Mouse (Mus musculus) stomach, postnatal 0 days (tissue): ENCODE measurements at regions not wholly inside any gene's neighbourhood (a gene's known extent, or its start where the extent isn't known, plus 50 kb on each side); places are given as distances from the start of the nearest gene placed in this dataset.

Source experiments
- ATAC-seq: fragments of 200-750 bp; cut with Nextera tagmentation; 2 replicates; pipeline ENCODE4 v1.8.0; 2017; ENCODE audit not compliant: low FRiP score, low TSS enrichment
- DNase-seq: peaks from one replicate; pipeline ENCODE4 v3.0.0-alpha.2; 2016; ENCODE audit warnings: low spot score
- H3K27ac ChIP-seq: fragments of 300-500 bp; sonication (generic); replicated peaks from 2 replicates; pipeline ENCODE4 v1.5.1; 2014; ENCODE audit warnings: mild to moderate bottlenecking, control low read depth
- H3K27me3 ChIP-seq: fragments of 300-500 bp; sonication (generic); 2 replicates; pipeline ENCODE4 v1.6.1; 2014; ENCODE audit warnings: low read length; ENCODE audit not compliant: control insufficient read depth, insufficient read depth
- H3K36me3 ChIP-seq: fragments of 300-500 bp; sonication (generic); 2 replicates; pipeline ENCODE4 v1.6.1; 2014; ENCODE audit warnings: low read length, mixed read lengths; ENCODE audit not compliant: control insufficient read depth, insufficient read depth
- H3K4me1 ChIP-seq: fragments of 300-500 bp; sonication (generic); replicated peaks from 2 replicates; pipeline ENCODE4 v1.6.1; 2014; ENCODE audit warnings: antibody characterized with exemption; ENCODE audit not compliant: control insufficient read depth, insufficient read depth
- H3K4me2 ChIP-seq: fragments of 300-500 bp; sonication (generic); replicated peaks from 2 replicates; pipeline ENCODE4 v1.6.1; 2014; ENCODE audit warnings: low read depth, mild to moderate bottlenecking, control low read depth, moderate library complexity
- H3K4me3 ChIP-seq: fragments of 300-500 bp; sonication (generic); 2 replicates; pipeline ENCODE4 v1.5.1; 2014; ENCODE audit warnings: low read depth, low read length, control low read depth
- H3K9ac ChIP-seq: fragments of 300-500 bp; sonication (generic); 2 replicates; pipeline ENCODE4 v1.6.1; 2014; ENCODE audit warnings: mild to moderate bottlenecking, low read length, control low read depth, mixed read lengths
- H3K9me3 ChIP-seq: fragments of 300-500 bp; sonication (generic); 2 replicates; pipeline ENCODE4 v1.6.1; 2016; ENCODE audit warnings: low read length; ENCODE audit not compliant: control insufficient read depth
- CTCF ChIP-seq: IDR thresholded peaks from 2 replicates; pipeline ENCODE4 v1.5.1; 2016; ENCODE audit warnings: antibody characterized with exemption, low read depth, mild to moderate bottlenecking, moderate library complexity
- EP300 ChIP-seq: optimal IDR thresholded peaks from 2 replicates; pipeline ENCODE3; 2016; ENCODE audit warnings: antibody characterized with exemption
- WGBS: fragments of 180-500 bp; shearing (Covaris S2); extraction: QIAGEN DNeasy Blood & Tissue Kit; methylation state at CpG from one replicate; pipeline ENCODE4 v1.1.7; 2014; 5-methylcytosine and 5-hydroxymethylcytosine counted together

DNA sequence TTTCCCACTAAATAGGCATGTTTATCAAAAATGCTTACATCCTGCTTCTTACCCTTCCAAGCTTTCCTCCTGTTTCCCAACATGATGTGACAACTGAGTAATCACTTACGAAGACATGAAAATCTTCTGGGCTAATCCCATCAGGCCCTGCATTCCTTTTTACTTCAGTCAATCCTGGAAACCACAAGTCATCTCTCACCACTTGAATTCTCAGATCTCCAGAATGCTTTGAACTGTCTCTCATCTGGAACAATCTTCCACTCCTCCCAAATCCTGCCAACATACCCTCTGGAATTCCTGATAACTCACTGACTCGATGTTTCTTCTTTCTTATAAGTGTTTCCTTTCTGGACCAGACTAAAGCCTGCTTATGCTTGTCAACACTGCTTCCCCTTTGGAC, 289.4 kb downstream of the Ikzf2 start:
- no peaks in the 10 kb centered on the region for H3K36me3 ChIP-seq
- no peak overlapping the region for H3K4me2 ChIP-seq
- H3K9ac ChIP-seq: no peak overlapping the region
- H3K4me3 ChIP-seq: no peak overlapping the region
- H3K27ac ChIP-seq: no peak overlapping the region
- DNase-seq (no peak), ATAC-seq (no peak)
- 85% methylated on average over 2 of the region's 2 CpGs for WGBS
- H3K27me3 ChIP-seq: no peaks in the 10 kb centered on the region
- TF ChIP-seq CTCF: no peak
- no peak for TF ChIP-seq EP300
- no peaks in the 10 kb centered on the region for H3K4me1 ChIP-seq
- H3K9me3 ChIP-seq: no peaks in the 10 kb centered on the region

DNA sequence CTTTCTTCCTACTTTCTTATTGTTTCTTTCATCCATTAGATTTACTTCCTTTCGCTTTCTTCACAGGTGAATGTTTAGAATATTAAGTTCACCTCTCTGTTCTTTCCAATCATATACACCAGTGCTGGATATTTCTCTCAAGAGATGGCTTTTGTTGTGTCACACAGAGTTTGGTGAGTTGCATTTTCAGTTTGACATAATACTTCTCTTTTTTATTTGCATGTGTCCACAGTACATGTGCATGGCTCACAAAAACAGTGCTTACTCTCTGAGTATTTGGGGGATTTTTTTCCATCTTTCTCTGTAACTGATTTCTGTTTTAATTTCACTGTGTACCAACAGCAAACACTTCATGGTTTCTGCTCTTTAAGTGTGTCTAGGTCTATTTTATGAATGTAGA, 274.5 kb upstream of the Erbb4 start:
- Histone ChIP-seq H3K36me3 (no peaks in the 10 kb centered on the region), H3K4me3 (no peak overlapping the region), H3K4me2 (no peak overlapping the region), H3K9ac (no peak overlapping the region), H3K27ac (no peak overlapping the region), H3K9me3 (no peaks in the 10 kb centered on the region), H3K4me1 (no peaks in the 10 kb centered on the region), H3K27me3 (no peaks in the 10 kb centered on the region)
- TF ChIP-seq EP300 (no peak), CTCF (no peak)
- ATAC-seq (no peak), DNase-seq (no peak)
- WGBS: 86% methylated on average over 1 of the region's 1 CpGs

DNA sequence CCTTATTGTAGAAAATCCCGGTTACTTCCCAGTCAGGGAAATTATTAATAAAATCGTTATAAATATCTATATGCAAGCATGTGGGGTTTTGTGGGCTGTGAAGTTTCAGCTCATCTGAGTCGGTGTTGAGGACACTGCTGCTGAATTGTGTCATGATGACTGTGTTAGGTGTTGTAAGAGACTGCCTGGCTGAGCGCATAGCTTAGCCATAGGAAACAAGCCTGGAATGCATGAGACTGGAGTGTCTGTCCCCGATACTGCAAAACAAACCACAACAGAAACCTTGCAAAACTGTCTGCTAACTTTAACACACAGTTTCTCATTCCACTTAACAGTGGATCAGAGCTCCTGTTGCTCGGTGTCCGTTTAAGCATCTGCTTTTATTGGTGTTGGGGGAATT, 271.9 kb upstream of the Erbb4 start:
- Histone ChIP-seq H3K27ac (no peak overlapping the region), H3K4me2 (no peak overlapping the region), H3K4me1 (no peaks in the 10 kb centered on the region), H3K27me3 (no peaks in the 10 kb centered on the region), H3K4me3 (no peak overlapping the region), H3K9ac (no peak overlapping the region), H3K36me3 (no peaks in the 10 kb centered on the region), H3K9me3 (no peaks in the 10 kb centered on the region)
- TF ChIP-seq CTCF: no peak
- no peak for TF ChIP-seq EP300
- no peak for DNase-seq
- ATAC-seq: no peak
- WGBS: 87% methylated on average over 7 of the region's 7 CpGs

DNA sequence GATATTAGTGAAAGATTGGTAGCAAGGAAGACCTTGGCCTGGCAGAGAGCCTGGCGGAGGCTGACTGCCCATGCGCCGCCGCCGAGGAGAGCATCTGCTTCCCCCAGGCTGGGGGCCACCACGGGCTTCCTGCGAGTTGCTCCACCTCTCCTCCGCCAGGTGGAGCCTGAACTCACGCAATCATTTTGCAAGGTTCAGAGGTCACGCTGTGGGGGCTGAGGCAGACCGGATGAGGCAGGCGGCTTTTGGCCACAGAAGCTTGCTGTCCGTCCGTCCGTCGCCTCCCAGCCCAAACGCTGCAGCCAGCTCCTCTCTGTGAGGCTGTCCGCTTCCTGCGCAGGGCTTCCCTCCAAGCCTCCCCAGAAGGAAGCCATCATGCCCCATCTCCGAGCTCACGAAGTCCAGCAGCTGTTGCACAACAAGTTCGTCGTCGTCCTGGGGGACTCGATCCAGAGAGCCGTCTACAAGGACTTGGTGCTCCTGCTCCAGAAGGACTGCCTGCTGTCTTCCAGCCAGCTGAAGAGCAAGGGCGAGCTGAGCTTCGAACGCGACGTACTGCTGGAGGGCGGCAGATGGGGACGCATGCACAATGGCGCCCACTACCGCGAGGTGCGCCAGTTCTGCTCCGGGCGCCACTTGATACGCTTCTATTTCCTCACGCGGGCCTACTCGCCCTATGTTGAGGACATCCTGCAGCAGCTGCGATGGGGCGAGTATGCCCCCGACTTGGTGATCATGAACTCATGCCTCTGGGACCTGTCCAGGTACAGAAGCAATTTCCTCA, 269.3 kb upstream of the Erbb4 start:
- no peak for DNase-seq
- TF ChIP-seq EP300: no peak
- TF ChIP-seq CTCF: no peak

DNA sequence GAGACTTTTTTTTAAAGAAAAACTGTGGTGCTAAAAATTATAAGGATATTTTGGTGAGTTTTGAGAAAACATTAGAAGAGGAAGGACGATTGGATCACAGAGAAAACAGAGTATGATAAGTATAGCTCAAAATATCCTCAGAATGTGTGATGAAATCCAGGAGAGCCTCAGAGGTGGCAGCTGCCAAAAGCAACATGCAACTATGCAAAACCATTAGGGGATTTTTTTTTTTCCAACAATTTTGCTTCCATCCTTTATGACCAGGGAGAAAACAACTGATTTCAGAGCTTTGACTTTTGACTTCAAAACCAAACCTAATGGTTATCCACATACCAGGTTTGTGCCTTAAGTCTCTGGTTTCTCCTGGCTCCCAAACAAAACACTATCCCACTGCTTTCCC, 267.4 kb upstream of the Erbb4 start:
- Histone ChIP-seq H3K27ac (no peak overlapping the region), H3K4me3 (no peak overlapping the region), H3K9me3 (no peaks in the 10 kb centered on the region), H3K36me3 (no peaks in the 10 kb centered on the region), H3K9ac (no peak overlapping the region), H3K4me2 (no peak overlapping the region), H3K4me1 (no peaks in the 10 kb centered on the region), H3K27me3 (no peaks in the 10 kb centered on the region)
- DNase-seq (no peak), ATAC-seq (no peak)
- WGBS: 30% methylated on average over 1 of the region's 1 CpGs
- TF ChIP-seq EP300: no peak
- no peak for TF ChIP-seq CTCF

More for the DNA sequence above, 269.3 kb upstream of the Erbb4 start:
- H3K4me1 ChIP-seq: no peaks in the 10 kb centered on the region
- no peak overlapping the region for H3K27ac ChIP-seq
- 94% methylated on average over 46 of the region's 46 CpGs for WGBS
- ATAC-seq: no peak
- H3K36me3 ChIP-seq: no peaks in the 10 kb centered on the region
- H3K4me3 ChIP-seq: no peak overlapping the region
- no peaks in the 10 kb centered on the region for H3K9me3 ChIP-seq
- no peak overlapping the region for H3K4me2 ChIP-seq
- no peaks in the 10 kb centered on the region for H3K27me3 ChIP-seq
- H3K9ac ChIP-seq: no peak overlapping the region

DNA sequence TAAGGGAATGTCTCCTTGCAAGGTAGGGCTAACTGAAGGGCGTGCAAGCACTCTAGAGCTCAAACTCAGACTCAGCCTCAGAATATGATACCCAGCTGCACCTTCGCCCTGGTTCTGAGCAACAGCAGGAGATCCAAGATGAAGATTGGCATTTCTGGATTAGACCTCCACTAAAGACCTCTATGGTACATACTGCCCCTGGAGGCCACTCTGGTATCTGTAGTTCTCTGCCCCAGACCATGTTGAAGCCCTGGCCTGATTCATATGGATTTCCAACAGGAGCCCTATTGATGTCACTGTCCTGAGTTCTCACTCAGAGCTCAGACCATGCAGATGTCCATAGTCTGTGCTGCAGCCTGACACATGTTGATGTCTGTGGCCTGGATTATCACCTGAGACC, 262.2 kb upstream of the Erbb4 start:
- no peak overlapping the region for H3K9ac ChIP-seq
- no peaks in the 10 kb centered on the region for H3K27me3 ChIP-seq
- TF ChIP-seq EP300 (no peak), CTCF (peak; percentile 25)
- WGBS: 89% methylated on average over 2 of the region's 2 CpGs
- no peak overlapping the region for H3K27ac ChIP-seq
- 0 out of 2 replicates have a peak, but pooled peaks have one; percentile 38 for ATAC-seq
- H3K36me3 ChIP-seq: no peaks in the 10 kb centered on the region
- DNase-seq: no peak
- H3K9me3 ChIP-seq: no peaks in the 10 kb centered on the region
- no peak overlapping the region for H3K4me2 ChIP-seq
- H3K4me1 ChIP-seq: no peaks in the 10 kb centered on the region
- no peak overlapping the region for H3K4me3 ChIP-seq
